Mouse (Mus musculus): ENCODE data around the gene Gm9944. TPM values are rescaled to one million over a fixed set of nuclear protein-coding genes. Genes with fewer than 3 reads are reported as not detected.

Gm9944 gene
- not detected in 2 replicates for total RNA-seq (2023)

GRCm38 (mm10) chr4:144453217-144453616, at the start of gene Gm9944:
TSS of gene Gm9944 (minus strand) at chr4:144453317.

GRCm38 (mm10) chr4:144463656-144464055, 10.5 kb upstream of the Gm9944 start, which contains the start of gene Aadacl3:
TSS of gene Aadacl3 (minus strand) at chr4:144463756.

GRCm38 (mm10) chr4:144438672-144439071, 14.4 kb downstream of the Gm9944 start, which contains the start of gene 1700012P22Rik:
TSS of gene 1700012P22Rik (minus strand) at chr4:144438772.

GRCm38 (mm10) chr4:144408290-144408689, 44.8 kb downstream of the Gm9944 start, which contains the start of gene Pramef12:
TSS of gene Pramef12 (minus strand) at chr4:144408464.

Other genes starting within 250 kb of the Gm9944 start
- gene C87977, start 240.0 kb downstream of the Gm9944 start, total RNA-seq (2023): not detected in 2 replicates
- gene Pramel5, start 172.8 kb downstream of the Gm9944 start, total RNA-seq (2023): not detected in 2 replicates
- not detected in 2 replicates for gene Gm13128, start 123.1 kb downstream of the Gm9944 start, total RNA-seq (2023)
- not detected in 2 replicates for gene Gm13119, start 95.4 kb downstream of the Gm9944 start, total RNA-seq (2023)
- gene Pramef20, start 75.4 kb downstream of the Gm9944 start, total RNA-seq (2023): not detected in 2 replicates
- not detected in 2 replicates for gene Pramef12, start 44.9 kb downstream of the Gm9944 start, total RNA-seq (2023)
- gene 1700012P22Rik, start 14.5 kb downstream of the Gm9944 start, total RNA-seq (2023): not detected in 2 replicates
- not detected in 2 replicates for gene Aadacl3, start 10.4 kb upstream of the Gm9944 start, total RNA-seq (2023)
- gene 9430007A20Rik, start 66.5 kb upstream of the Gm9944 start, total RNA-seq (2023): not detected in 2 replicates
- not detected in 2 replicates for gene Gm13124, start 111.8 kb upstream of the Gm9944 start, total RNA-seq (2023)
- not detected in 2 replicates for gene Aadacl4, start 160.4 kb upstream of the Gm9944 start, total RNA-seq (2023)
- gene Gm436, start 233.1 kb upstream of the Gm9944 start, total RNA-seq (2023): not detected in 2 replicates